Comparison of ENCODE assay signal across 8 mouse cellular contexts in the genomic region with DNA sequence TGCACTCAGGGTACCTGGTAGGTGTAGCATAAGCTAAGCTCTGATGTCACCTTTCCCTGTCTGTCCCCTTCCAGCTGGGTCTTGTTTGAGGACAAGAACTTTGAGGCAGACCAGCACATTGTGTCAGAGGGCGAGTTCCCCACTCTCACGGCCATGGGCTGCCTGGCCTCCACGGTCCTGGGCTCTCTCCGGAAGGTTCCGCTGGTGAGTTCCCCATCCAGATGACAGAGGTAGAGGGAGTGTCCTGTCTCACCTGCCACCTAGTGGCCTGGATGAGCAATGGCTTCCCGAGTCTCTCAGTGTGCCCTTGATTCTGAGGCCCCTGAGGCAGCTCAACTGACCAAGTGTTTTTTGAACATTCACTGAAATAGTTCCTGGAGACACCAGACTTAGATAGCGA. TPM values are rescaled to one million over a fixed set of nuclear protein-coding genes. Genes with fewer than 3 reads are reported as not detected.
DNase-seq lines count a peak whose midpoint lies in the region; ATAC-seq lines count a peak whose summit lies in the region.

No protein-coding gene starts in this region.

- DNase-seq in left cerebral cortex, postnatal 4 days: peak; percentile 31
- DNase-seq in left cerebral cortex, adult 8-10 months (ENCODE audit: low spot score in 2 of 2): no peak
- DNase-seq in adrenal gland, postnatal 36 days: peak; percentile 36 to 51
- no peak for DNase-seq in c-Kit-positive CD71-positive TER-119-positive erythroid progenitor cells, embryonic 14.5 days (ENCODE audit: low spot score)

- H3K4me2 ChIP-seq in forebrain, embryonic 12.5 days: no peak overlapping the region
- H3K4me2 ChIP-seq in kidney, embryonic 15.5 days: peak overlapping the region; percentile 29; the same call in 1 of the 2 replicates
- no peak overlapping the region for H3K4me2 ChIP-seq in stomach, embryonic 14.5 days (replicated peaks; ENCODE audit: low read depth, low read length)

- no peaks in the 10 kb centered on the region for H3K9me3 ChIP-seq in forebrain, embryonic 12.5 days
- H3K9me3 ChIP-seq in kidney, embryonic 15.5 days (replicated peaks): no peaks in the 10 kb centered on the region
- H3K9me3 ChIP-seq in stomach, embryonic 14.5 days (ENCODE audit: control insufficient read depth, low read depth, low read length): no peaks in the 10 kb centered on the region

- WGBS in forebrain, embryonic 12.5 days: 52% methylated on average over 7 of the region's 7 CpGs
- 33% methylated on average over 7 of the region's 7 CpGs for WGBS in kidney, embryonic 15.5 days
- 26% methylated on average over 7 of the region's 7 CpGs for WGBS in stomach, embryonic 14.5 days

- peak; percentile 51; the same call in 1 of the 2 replicates for ATAC-seq in forebrain, embryonic 12.5 days (ENCODE audit: low FRiP score)
- ATAC-seq in kidney, embryonic 15.5 days (replicated peaks; ENCODE audit: low FRiP score): peak; percentile 64; the same call in 1 of the 2 replicates
- ATAC-seq in megakaryocyte, adult 5-6 weeks (ENCODE audit: poor library complexity, severe bottlenecking): peak; percentile 99
- peak; percentile 51; the same call in 1 of the 2 replicates for ATAC-seq in stomach, embryonic 14.5 days (ENCODE audit: insufficient number of reproducible peaks, insufficient read depth, low FRiP score, low read depth)

- H3K27ac ChIP-seq in forebrain, embryonic 12.5 days: no peak overlapping the region
- no peak overlapping the region for H3K27ac ChIP-seq in kidney, embryonic 15.5 days
- no peak overlapping the region for H3K27ac ChIP-seq in stomach, embryonic 14.5 days (ENCODE audit: low read length)

- H3K4me3 ChIP-seq in forebrain, embryonic 12.5 days (replicated peaks): no peak overlapping the region
- H3K4me3 ChIP-seq in kidney, embryonic 15.5 days (replicated peaks): no peak overlapping the region
- no peak overlapping the region for H3K4me3 ChIP-seq in stomach, embryonic 14.5 days (ENCODE audit: low read depth, low read length)

- no peaks in the 10 kb centered on the region for H3K36me3 ChIP-seq in forebrain, embryonic 12.5 days (replicated peaks)
- H3K36me3 ChIP-seq in kidney, embryonic 15.5 days: no peaks in the 10 kb centered on the region
- no peaks in the 10 kb centered on the region for H3K36me3 ChIP-seq in stomach, embryonic 14.5 days (ENCODE audit: control insufficient read depth, insufficient read depth, low read length)

- no peak overlapping the region for H3K9ac ChIP-seq in forebrain, embryonic 12.5 days
- no peak overlapping the region for H3K9ac ChIP-seq in kidney, embryonic 15.5 days
- no peak overlapping the region for H3K9ac ChIP-seq in stomach, embryonic 14.5 days (replicated peaks; ENCODE audit: low read depth, low read length)

- H3K27me3 ChIP-seq in forebrain, embryonic 12.5 days: peaks cover 5% of the 10 kb centered on the region
- peaks cover 8% of the 10 kb centered on the region for H3K27me3 ChIP-seq in kidney, embryonic 15.5 days
- no peaks in the 10 kb centered on the region for H3K27me3 ChIP-seq in stomach, embryonic 14.5 days (ENCODE audit: control insufficient read depth, insufficient read depth, low read length)

- peaks cover 3% of the 10 kb centered on the region; the same call in 1 of the 2 replicates for H3K4me1 ChIP-seq in forebrain, embryonic 12.5 days
- H3K4me1 ChIP-seq in kidney, embryonic 15.5 days: peaks cover 2% of the 10 kb centered on the region
- H3K4me1 ChIP-seq in stomach, embryonic 14.5 days (ENCODE audit: control insufficient read depth, insufficient read depth, low read length): 0 out of 2 replicates have a peak, but pooled peaks cover under 1% of the 10 kb centered on the region

- intact Hi-C loops in left cerebral cortex, postnatal 4 days (cut with DNase I): no loop called here

RNA-seq across cellular contexts. Expression of gene Cd52, which starts 7.5 kb away (rescaled TPM):
- 1 to 10 TPM; 1.1 to 1.6 TPM for total RNA-seq in left cerebral cortex, postnatal 4 days (2021)
- 10 to 100 TPM in 2 of 4 experiments, 1 to 10 TPM in 2; 2.5 to 32.5 (median 12.8) TPM for total RNA-seq in left cerebral cortex, adult 8-10 months (2022)
- 10 to 100 TPM; 10.9 to 12.0 TPM for total RNA-seq in adrenal gland, postnatal 36 days (2021)
- polyA plus RNA-seq in forebrain, embryonic 12.5 days (2016; fragmentation: Nextera tagmentation; extraction: Ambion mirVana): 3.8 and 3.9 TPM in 2 replicates
- polyA plus RNA-seq in kidney, embryonic 15.5 days (2015; fragmentation: Nextera tagmentation; extraction: Ambion mirVana): 12.0 and 12.2 TPM in 2 replicates
- total RNA-seq in megakaryocyte, adult 5-6 weeks (2015): 2,426 and 2,524 TPM in 2 replicates
- total RNA-seq in megakaryocyte, adult 5-6 weeks (2017): 3,236 and 3,524 TPM in 2 replicates
- 16.3 and 16.4 TPM in 2 replicates for polyA plus RNA-seq in stomach, embryonic 14.5 days (2014; fragmentation: Nextera tagmentation; extraction: Ambion mirVana)

RNA-seq across cellular contexts. Expression of gene Ubxn11, which starts 15.0 kb away (rescaled TPM):
- total RNA-seq in left cerebral cortex, postnatal 4 days (2021): 10 to 100 TPM; 16.9 to 24.0 TPM
- total RNA-seq in left cerebral cortex, adult 8-10 months (2022): 10 to 100 TPM; 33.5 to 51.3 (median 43.0) TPM
- 1 to 10 TPM; 5.2 to 8.5 TPM for total RNA-seq in adrenal gland, postnatal 36 days (2021)
- 5.8 and 7.9 TPM in 2 replicates for polyA plus RNA-seq in forebrain, embryonic 12.5 days (2016; fragmentation: Nextera tagmentation; extraction: Ambion mirVana)
- polyA plus RNA-seq in kidney, embryonic 15.5 days (2015; fragmentation: Nextera tagmentation; extraction: Ambion mirVana): 10.5 and 11.1 TPM in 2 replicates
- 0.89 and 1.8 TPM in 2 replicates for total RNA-seq in megakaryocyte, adult 5-6 weeks (2015)
- total RNA-seq in megakaryocyte, adult 5-6 weeks (2017): 1.7 and 2.9 TPM in 2 replicates
- 7.0 and 8.3 TPM in 2 replicates for polyA plus RNA-seq in stomach, embryonic 14.5 days (2014; fragmentation: Nextera tagmentation; extraction: Ambion mirVana)

RNA-seq across cellular contexts. Expression of gene Crybg2, which starts 26.8 kb away (rescaled TPM):
- 1 to 10 TPM; 5.8 to 8.5 TPM for total RNA-seq in left cerebral cortex, postnatal 4 days (2021)
- total RNA-seq in left cerebral cortex, adult 8-10 months (2022): 1 to 10 TPM; 3.6 to 6.8 (median 5.8) TPM
- total RNA-seq in adrenal gland, postnatal 36 days (2021): not detected
- 0.62 and 0.96 TPM in 2 replicates for polyA plus RNA-seq in forebrain, embryonic 12.5 days (2016; fragmentation: Nextera tagmentation; extraction: Ambion mirVana)
- polyA plus RNA-seq in kidney, embryonic 15.5 days (2015; fragmentation: Nextera tagmentation; extraction: Ambion mirVana): 3.9 and 4.4 TPM in 2 replicates
- total RNA-seq in megakaryocyte, adult 5-6 weeks (2015): 1.1 and 1.9 TPM in 2 replicates
- total RNA-seq in megakaryocyte, adult 5-6 weeks (2017): 0.04 and 0.15 TPM in 2 replicates
- 4.8 and 7.3 TPM in 2 replicates for polyA plus RNA-seq in stomach, embryonic 14.5 days (2014; fragmentation: Nextera tagmentation; extraction: Ambion mirVana)

RNA-seq across cellular contexts. Expression of gene Zfp683, which starts 33.8 kb away (rescaled TPM):
- not detected for total RNA-seq in left cerebral cortex, postnatal 4 days (2021)
- not detected for total RNA-seq in left cerebral cortex, adult 8-10 months (2022)
- total RNA-seq in adrenal gland, postnatal 36 days (2021): not detected
- not detected in 2 replicates for polyA plus RNA-seq in forebrain, embryonic 12.5 days (2016; fragmentation: Nextera tagmentation; extraction: Ambion mirVana)
- not detected in 2 replicates for polyA plus RNA-seq in kidney, embryonic 15.5 days (2015; fragmentation: Nextera tagmentation; extraction: Ambion mirVana)
- 0.20 and 0.66 TPM in 2 replicates for total RNA-seq in megakaryocyte, adult 5-6 weeks (2015)
- not detected in 2 replicates for total RNA-seq in megakaryocyte, adult 5-6 weeks (2017)
- not detected in 2 replicates for polyA plus RNA-seq in stomach, embryonic 14.5 days (2014; fragmentation: Nextera tagmentation; extraction: Ambion mirVana)

RNA-seq across cellular contexts. Expression of gene Sh3bgrl3, which starts 41.2 kb away (rescaled TPM):
- 100 to 1,000 TPM; 214 to 231 TPM for total RNA-seq in left cerebral cortex, postnatal 4 days (2021)
- total RNA-seq in left cerebral cortex, adult 8-10 months (2022): 100 to 1,000 TPM; 192 to 255 (median 224) TPM
- 10 to 100 TPM; 66.8 to 86.5 TPM for total RNA-seq in adrenal gland, postnatal 36 days (2021)
- polyA plus RNA-seq in forebrain, embryonic 12.5 days (2016; fragmentation: Nextera tagmentation; extraction: Ambion mirVana): 257 and 272 TPM in 2 replicates
- polyA plus RNA-seq in kidney, embryonic 15.5 days (2015; fragmentation: Nextera tagmentation; extraction: Ambion mirVana): 395 and 412 TPM in 2 replicates
- 1,305 and 1,385 TPM in 2 replicates for total RNA-seq in megakaryocyte, adult 5-6 weeks (2015)
- total RNA-seq in megakaryocyte, adult 5-6 weeks (2017): 523 and 622 TPM in 2 replicates
- 403 and 435 TPM in 2 replicates for polyA plus RNA-seq in stomach, embryonic 14.5 days (2014; fragmentation: Nextera tagmentation; extraction: Ambion mirVana)

Comparison
In these comparisons a context has a peak if more than half of its experiments do, and no peak if none do; other contexts are left out.
1. DNase-seq: peak in left cerebral cortex, postnatal 4 days (single experiment) and adrenal gland, postnatal 36 days (2 of 2); none in left cerebral cortex, adult 8-10 months (0 of 2) and c-Kit-positive CD71-positive TER-119-positive erythroid progenitor cells, embryonic 14.5 days (single experiment).
2. RNA of gene Cd52, which starts 7.5 kb away (total RNA-seq): 2,426 to 3,524 TPM in megakaryocyte, adult 5-6 weeks; 2.5 to 32.5 TPM in left cerebral cortex, adult 8-10 months, 10.9 to 12.0 TPM in adrenal gland, postnatal 36 days and 1.1 to 1.6 TPM in left cerebral cortex, postnatal 4 days; every median in the first group is over 10 times any median in the second.
3. Peak in every context shown above with its lines, with median percentiles within 50 percentile points of each other: ATAC-seq.